Mouse (Mus musculus): Measurements from ENCODE around the gene Tango6.
A peak's percentile ranks its signal among the peaks of the same experiment; 100 is the strongest.

Tango6 gene

GRCm38 (mm10) chr8:106887336-106888189 is 204.7 kb downstream of the Tango6 start:
- peak; percentile 57 to 83 for DNase-seq

GRCm38 (mm10) chr8:106888803-106889202 is 205.9 kb downstream of the Tango6 start:
- DNase-seq = no peak

GRCm38 (mm10) chr8:106892210-106892805 is 209.4 kb downstream of the Tango6 start:
- peak; percentile 41 to 47 for DNase-seq

GRCm38 (mm10) chr8:106892806-106893451 is 210.1 kb downstream of the Tango6 start:
- peak in 1 of 2 experiments; percentile 69 for DNase-seq

GRCm38 (mm10) chr8:106893481-106894156 is 210.8 kb downstream of the Tango6 start, which contains the start of gene Utp4:
TSS of gene Utp4 (plus strand) at chr8:106893636.
- peak; percentile 91 to 92 for DNase-seq

- no peak for DNase-seq
Measured at GRCm38 (mm10) chr8:106899473-106899872, 216.6 kb downstream of the Tango6 start.

Measured in lung, postnatal 4 days (tissue).